Mouse (Mus musculus): ENCODE measurements at regions not wholly inside any gene's neighbourhood (a gene's known extent, or its start where the extent isn't known, plus 50 kb on each side); places are given as distances from the start of the nearest gene placed in this dataset.
A peak's percentile ranks its signal among the peaks of the same experiment; 100 is the strongest.

DNA sequence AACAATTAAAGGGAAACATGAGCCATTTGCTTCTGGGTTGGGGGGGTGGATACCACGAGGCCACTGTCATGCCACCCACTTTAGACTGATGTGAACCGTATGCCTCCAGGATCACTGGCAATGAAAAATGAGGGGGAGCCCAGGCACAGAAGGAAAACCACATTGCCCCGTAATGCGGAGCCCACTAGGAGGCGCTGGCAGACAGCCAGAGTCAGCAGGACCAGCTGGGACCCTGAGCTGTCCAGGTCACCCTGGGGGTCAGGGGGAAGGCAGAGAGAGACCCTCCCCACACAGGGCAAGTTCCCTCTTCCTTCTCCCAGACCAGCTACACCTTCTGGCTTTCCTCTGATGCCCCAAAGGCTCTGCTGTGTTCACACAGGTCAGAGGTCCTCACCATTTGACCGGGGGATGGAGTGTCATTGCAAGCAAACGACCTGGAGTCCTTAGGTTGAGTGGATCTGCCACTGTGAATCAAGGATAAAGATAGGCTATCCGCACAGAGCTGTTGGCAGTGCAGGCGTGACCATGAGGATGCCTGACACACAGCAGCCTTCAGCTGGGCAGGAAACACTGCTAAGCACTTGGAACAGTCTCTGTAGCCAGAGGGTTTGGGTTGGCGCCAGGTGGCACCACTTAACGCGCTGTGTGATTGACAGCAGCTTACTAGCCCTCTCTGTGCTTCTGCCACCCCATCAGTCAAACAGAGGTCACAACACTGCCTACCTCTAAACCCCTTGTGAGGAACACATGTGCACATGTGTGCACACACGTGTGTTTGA, 400.2 kb downstream of the Sox9 start:
- WGBS, result 62% methylated on average over 13 of the region's 13 CpGs
- no peak overlapping the region for H3K4me3 ChIP-seq (ENCODE audit: control insufficient read depth in 1 of 2, insufficient read depth in 1 of 2, low read depth in 1 of 2, low read length in 2 of 2)
- no peaks in the 10 kb centered on the region for H3K9me3 ChIP-seq (ENCODE audit: control insufficient read depth, low read length)
- no peak overlapping the region for H3K9ac ChIP-seq (ENCODE audit: low read length)
- peaks cover 0 to 3% of the 10 kb centered on the region in 2 experiments; a peak in 1 of 4 replicates for H3K4me1 ChIP-seq (ENCODE audit: control insufficient read depth in 2 of 2, insufficient read depth in 2 of 2, low read length in 2 of 2)
- no peaks in the 10 kb centered on the region for H3K36me3 ChIP-seq (ENCODE audit: control insufficient read depth, insufficient read depth, low read length)
- H3K27me3 ChIP-seq (ENCODE audit: control insufficient read depth, insufficient read depth, low read length), result no peaks in the 10 kb centered on the region
- no peak for ATAC-seq (ENCODE audit: insufficient number of reproducible peaks, insufficient read depth, low FRiP score, low read depth)
- H3K27ac ChIP-seq (replicated peaks in 1 of 2; ENCODE audit: control insufficient read depth in 1 of 2, insufficient read depth in 1 of 2, low read depth in 2 of 2, low read length in 2 of 2), result no peak overlapping the region
- H3K4me2 ChIP-seq (ENCODE audit: low read length), result no peak overlapping the region

DNA sequence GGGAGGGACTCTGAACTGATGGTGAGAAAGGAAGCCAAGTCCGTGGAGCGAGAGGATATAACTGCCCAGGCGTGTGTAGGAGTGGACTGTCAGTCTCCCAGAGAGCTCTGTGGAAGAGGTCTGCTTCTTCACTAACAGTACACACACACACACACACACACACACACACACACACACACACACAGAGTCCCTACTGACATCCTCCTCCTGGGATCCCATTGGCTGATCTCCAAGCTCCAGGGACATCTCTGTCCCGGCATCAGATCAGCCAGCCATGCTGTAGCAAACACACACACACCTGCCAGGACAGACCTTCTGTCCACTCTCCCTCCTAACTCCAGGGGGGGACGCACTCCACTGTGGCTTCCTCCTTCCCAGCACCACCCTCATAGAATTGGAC, 401.5 kb downstream of the Sox9 start:
- H3K4me2 ChIP-seq (ENCODE audit: low read length), result no peak overlapping the region
- no peak overlapping the region for H3K4me3 ChIP-seq (ENCODE audit: control insufficient read depth in 1 of 2, insufficient read depth in 1 of 2, low read depth in 1 of 2, low read length in 2 of 2)
- no peaks in the 10 kb centered on the region for H3K27me3 ChIP-seq (ENCODE audit: control insufficient read depth, insufficient read depth, low read length)
- 62% methylated on average over 5 of the region's 5 CpGs for WGBS
- H3K9ac ChIP-seq (ENCODE audit: low read length), result no peak overlapping the region
- H3K36me3 ChIP-seq (ENCODE audit: control insufficient read depth, insufficient read depth, low read length), result no peaks in the 10 kb centered on the region
- H3K27ac ChIP-seq (replicated peaks in 1 of 2; ENCODE audit: control insufficient read depth in 1 of 2, insufficient read depth in 1 of 2, low read depth in 2 of 2, low read length in 2 of 2), result no peak overlapping the region
- ATAC-seq (ENCODE audit: insufficient number of reproducible peaks, insufficient read depth, low FRiP score, low read depth), result no peak
- peaks cover 0 to 3% of the 10 kb centered on the region in 2 experiments; a peak in 1 of 4 replicates for H3K4me1 ChIP-seq (ENCODE audit: control insufficient read depth in 2 of 2, insufficient read depth in 2 of 2, low read length in 2 of 2)
- no peaks in the 10 kb centered on the region for H3K9me3 ChIP-seq (ENCODE audit: control insufficient read depth, low read length)

DNA sequence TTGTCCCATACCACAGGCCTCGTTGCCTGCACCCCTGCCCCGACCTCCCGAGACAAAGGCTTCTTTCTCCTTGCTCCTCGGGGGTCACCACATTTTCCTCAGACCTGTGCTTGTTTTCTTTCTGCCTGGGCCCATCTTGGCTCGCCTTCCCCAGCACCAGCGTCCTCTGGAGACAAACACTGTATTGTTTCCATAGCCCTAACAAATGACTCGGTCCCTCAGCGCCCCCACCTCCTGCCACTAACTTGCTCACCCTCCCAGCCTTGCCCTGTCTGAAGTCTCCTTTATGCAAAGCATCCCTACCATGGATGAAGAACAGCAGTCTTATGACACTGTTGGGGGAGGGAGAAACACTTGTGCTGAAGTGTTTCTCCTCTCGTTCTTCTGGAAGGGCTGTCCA, 402.1 kb downstream of the Sox9 start:
- Histone ChIP-seq H3K9ac (ENCODE audit: low read length) (no peak overlapping the region), H3K4me2 (ENCODE audit: low read length) (no peak overlapping the region), H3K4me3 (ENCODE audit: control insufficient read depth in 1 of 2, insufficient read depth in 1 of 2, low read depth in 1 of 2, low read length in 2 of 2) (no peak overlapping the region), H3K36me3 (ENCODE audit: control insufficient read depth, insufficient read depth, low read length) (no peaks in the 10 kb centered on the region), H3K27me3 (ENCODE audit: control insufficient read depth, insufficient read depth, low read length) (no peaks in the 10 kb centered on the region), H3K4me1 (ENCODE audit: control insufficient read depth in 2 of 2, insufficient read depth in 2 of 2, low read length in 2 of 2) (peaks cover 0 to 3% of the 10 kb centered on the region in 2 experiments; a peak in 1 of 4 replicates), H3K9me3 (ENCODE audit: control insufficient read depth, low read length) (no peaks in the 10 kb centered on the region), H3K27ac (replicated peaks in 1 of 2; ENCODE audit: control insufficient read depth in 1 of 2, insufficient read depth in 1 of 2, low read depth in 2 of 2, low read length in 2 of 2) (no peak overlapping the region)
- no peak for ATAC-seq (ENCODE audit: insufficient number of reproducible peaks, insufficient read depth, low FRiP score, low read depth)
- 27% methylated on average over 9 of the region's 9 CpGs for WGBS

DNA sequence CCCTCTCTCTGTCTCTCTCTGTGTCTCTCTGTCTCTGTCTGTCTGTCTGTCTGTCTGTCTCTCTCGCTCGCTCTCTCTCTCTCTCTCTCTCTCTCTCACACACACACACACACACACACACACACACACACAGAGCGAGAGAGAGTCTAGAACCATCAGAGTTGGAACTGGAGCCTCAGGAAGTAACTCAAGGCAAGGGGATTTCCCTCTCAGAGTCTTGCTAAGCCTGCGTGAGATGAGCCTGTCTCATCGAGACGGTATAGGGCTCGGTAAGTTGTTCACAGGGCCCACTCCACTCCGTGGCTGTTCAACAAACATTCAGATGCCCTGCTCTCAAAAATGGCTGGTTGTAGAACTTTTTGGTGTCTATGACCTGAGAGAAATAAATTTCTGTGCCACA, 405.4 kb downstream of the Sox9 start:
- no peak overlapping the region for H3K9ac ChIP-seq (ENCODE audit: low read length)
- H3K27me3 ChIP-seq (ENCODE audit: control insufficient read depth, insufficient read depth, low read length), result no peaks in the 10 kb centered on the region; the same call in 1 of the 2 replicates
- H3K9me3 ChIP-seq (ENCODE audit: control insufficient read depth, low read length), result no peaks in the 10 kb centered on the region
- peak overlapping the region; percentile 4 to 8; a peak in 1 of 4 replicates for H3K27ac ChIP-seq (replicated peaks in 1 of 2; ENCODE audit: control insufficient read depth in 1 of 2, insufficient read depth in 1 of 2, low read depth in 2 of 2, low read length in 2 of 2)
- no peak overlapping the region for H3K4me3 ChIP-seq (ENCODE audit: control insufficient read depth in 1 of 2, insufficient read depth in 1 of 2, low read depth in 1 of 2, low read length in 2 of 2)
- no peaks in the 10 kb centered on the region for H3K36me3 ChIP-seq (ENCODE audit: control insufficient read depth, insufficient read depth, low read length)
- no peak for ATAC-seq (ENCODE audit: insufficient number of reproducible peaks, insufficient read depth, low FRiP score, low read depth)
- WGBS, result 72% methylated on average over 8 of the region's 8 CpGs
- H3K4me2 ChIP-seq (ENCODE audit: low read length), result no peak overlapping the region
- H3K4me1 ChIP-seq (ENCODE audit: control insufficient read depth in 2 of 2, insufficient read depth in 2 of 2, low read length in 2 of 2), result peaks cover 0 to 5% of the 10 kb centered on the region in 2 experiments; a peak in 1 of 4 replicates

DNA sequence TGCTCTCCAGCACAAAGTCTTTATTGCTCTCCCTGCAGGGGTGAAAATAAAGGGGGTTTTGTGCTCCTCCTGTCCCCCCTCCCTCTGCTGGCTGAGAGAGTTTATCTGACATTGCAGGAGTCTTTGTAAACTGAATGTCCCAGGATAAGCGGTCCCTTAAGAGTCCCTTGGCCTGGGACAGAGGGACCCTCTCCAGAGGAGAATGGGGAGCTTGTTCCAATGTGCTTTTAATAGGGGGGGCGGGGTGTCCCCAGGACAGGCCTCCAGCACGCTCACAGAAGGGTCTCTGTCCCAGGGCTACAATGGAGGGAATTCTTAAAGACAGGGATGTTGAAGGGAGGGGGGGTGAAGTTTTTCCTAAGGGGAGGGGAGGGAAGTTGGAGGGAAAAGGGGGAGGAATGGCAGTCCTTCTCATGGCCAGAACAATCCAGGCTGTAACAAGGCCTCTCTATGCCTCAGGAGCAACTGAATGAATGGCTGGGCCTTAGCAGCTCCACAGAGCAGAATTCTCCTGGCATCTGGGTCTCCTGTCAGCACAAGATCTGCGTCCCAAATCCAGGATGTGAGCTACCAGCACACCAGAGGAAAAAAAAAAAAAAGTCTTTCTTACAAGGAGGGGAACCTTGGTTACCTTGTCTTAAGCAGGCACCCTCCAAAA, 406.4 kb downstream of the Sox9 start:
- ATAC-seq (ENCODE audit: insufficient number of reproducible peaks, insufficient read depth, low FRiP score, low read depth), result no peak
- Histone ChIP-seq H3K27ac (replicated peaks in 1 of 2; ENCODE audit: control insufficient read depth in 1 of 2, insufficient read depth in 1 of 2, low read depth in 2 of 2, low read length in 2 of 2) (peak overlapping the region; percentile 20 to 47; a peak in 2 of 4 replicates), H3K4me2 (ENCODE audit: low read length) (no peak overlapping the region), H3K4me1 (ENCODE audit: control insufficient read depth in 2 of 2, insufficient read depth in 2 of 2, low read length in 2 of 2) (peaks cover 0 to 7% of the 10 kb centered on the region in 2 experiments; a peak in 1 of 4 replicates), H3K9me3 (ENCODE audit: control insufficient read depth, low read length) (no peaks in the 10 kb centered on the region), H3K27me3 (ENCODE audit: control insufficient read depth, insufficient read depth, low read length) (peaks cover 6% of the 10 kb centered on the region; the same call in 1 of the 2 replicates), H3K9ac (ENCODE audit: low read length) (no peak overlapping the region), H3K4me3 (ENCODE audit: control insufficient read depth in 1 of 2, insufficient read depth in 1 of 2, low read depth in 1 of 2, low read length in 2 of 2) (no peak overlapping the region), H3K36me3 (ENCODE audit: control insufficient read depth, insufficient read depth, low read length) (no peaks in the 10 kb centered on the region)
- 53% methylated on average over 4 of the region's 4 CpGs for WGBS

DNA sequence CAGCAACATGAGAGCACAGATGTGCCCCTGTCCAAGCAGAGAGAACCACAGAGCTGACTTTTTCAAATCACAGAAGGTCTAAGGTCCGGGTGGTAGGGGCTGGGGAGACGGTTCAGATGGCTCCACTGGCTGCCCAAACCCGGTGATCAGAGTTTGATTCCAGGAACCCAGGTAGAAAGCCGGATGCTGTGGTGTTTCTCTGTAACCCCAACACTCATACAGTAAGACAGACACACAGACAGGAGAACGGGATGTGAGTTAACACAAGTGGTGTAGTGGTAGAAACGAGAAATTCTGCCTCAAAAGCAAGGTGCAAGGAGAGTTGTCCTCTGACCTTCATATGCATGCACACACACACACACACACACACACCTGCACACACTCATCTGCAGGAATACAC, 408.0 kb downstream of the Sox9 start:
- WGBS, result 82% methylated on average over 6 of the region's 6 CpGs
- ATAC-seq (ENCODE audit: insufficient number of reproducible peaks, insufficient read depth, low FRiP score, low read depth), result no peak
- no peak overlapping the region for H3K27ac ChIP-seq (replicated peaks in 1 of 2; ENCODE audit: control insufficient read depth in 1 of 2, insufficient read depth in 1 of 2, low read depth in 2 of 2, low read length in 2 of 2)

DNA sequence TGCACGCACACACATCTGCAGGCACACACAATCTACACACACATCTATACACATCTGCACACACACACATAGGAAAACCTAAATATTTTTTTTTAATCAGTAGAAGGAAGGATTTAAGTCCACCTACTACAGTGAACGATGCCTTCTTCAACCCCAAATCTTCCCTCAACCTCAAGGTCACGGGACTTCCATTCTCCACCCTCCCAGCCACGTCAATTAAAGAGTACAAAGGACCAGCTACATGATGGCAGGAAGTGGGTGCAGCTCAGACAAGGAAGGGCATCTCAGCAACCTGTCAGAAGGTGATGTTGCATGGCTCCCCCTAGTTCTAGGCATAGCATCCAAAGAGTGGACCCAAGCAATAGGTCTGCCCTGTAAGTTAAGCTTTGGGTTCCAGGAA, 408.5 kb downstream of the Sox9 start:
- WGBS, result 79% methylated on average over 4 of the region's 4 CpGs
- no peak for ATAC-seq (ENCODE audit: insufficient number of reproducible peaks, insufficient read depth, low FRiP score, low read depth)
- H3K4me2 ChIP-seq (ENCODE audit: low read length), result no peak overlapping the region
- H3K9ac ChIP-seq (ENCODE audit: low read length), result no peak overlapping the region
- no peak overlapping the region for H3K4me3 ChIP-seq (ENCODE audit: control insufficient read depth in 1 of 2, insufficient read depth in 1 of 2, low read depth in 1 of 2, low read length in 2 of 2)
- H3K36me3 ChIP-seq (ENCODE audit: control insufficient read depth, insufficient read depth, low read length), result no peaks in the 10 kb centered on the region
- H3K9me3 ChIP-seq (ENCODE audit: control insufficient read depth, low read length), result no peaks in the 10 kb centered on the region
- peaks cover 0 to 7% of the 10 kb centered on the region in 2 experiments; a peak in 1 of 4 replicates for H3K4me1 ChIP-seq (ENCODE audit: control insufficient read depth in 2 of 2, insufficient read depth in 2 of 2, low read length in 2 of 2)
- peaks cover 6% of the 10 kb centered on the region; the same call in 1 of the 2 replicates for H3K27me3 ChIP-seq (ENCODE audit: control insufficient read depth, insufficient read depth, low read length)
- no peak overlapping the region for H3K27ac ChIP-seq (replicated peaks in 1 of 2; ENCODE audit: control insufficient read depth in 1 of 2, insufficient read depth in 1 of 2, low read depth in 2 of 2, low read length in 2 of 2)

More for the DNA sequence above, 408.0 kb downstream of the Sox9 start:
- Histone ChIP-seq H3K4me2 (ENCODE audit: low read length) (no peak overlapping the region), H3K36me3 (ENCODE audit: control insufficient read depth, insufficient read depth, low read length) (no peaks in the 10 kb centered on the region), H3K4me1 (ENCODE audit: control insufficient read depth in 2 of 2, insufficient read depth in 2 of 2, low read length in 2 of 2) (peaks cover 0 to 7% of the 10 kb centered on the region in 2 experiments; a peak in 1 of 4 replicates), H3K27me3 (ENCODE audit: control insufficient read depth, insufficient read depth, low read length) (peaks cover 6% of the 10 kb centered on the region; the same call in 1 of the 2 replicates), H3K4me3 (ENCODE audit: control insufficient read depth in 1 of 2, insufficient read depth in 1 of 2, low read depth in 1 of 2, low read length in 2 of 2) (no peak overlapping the region), H3K9me3 (ENCODE audit: control insufficient read depth, low read length) (no peaks in the 10 kb centered on the region), H3K9ac (ENCODE audit: low read length) (no peak overlapping the region)

Measured in heart, embryonic 14.5 days (tissue).